Mouse (Mus musculus): Measurements from ENCODE around the gene Sun5.
A peak's percentile ranks its signal among the peaks of the same experiment; 100 is the strongest.

The Sun5 gene

GRCm38 (mm10) chr2:153809921-153810320 lies 61.0 kb downstream of the Sun5 start:
- DNase-seq (ENCODE audit: low spot score in 2 of 2) = no peak

GRCm38 (mm10) chr2:153808841-153809240 lies 62.0 kb downstream of the Sun5 start:
- DNase-seq (ENCODE audit: low spot score in 2 of 2) = no peak

DNA sequence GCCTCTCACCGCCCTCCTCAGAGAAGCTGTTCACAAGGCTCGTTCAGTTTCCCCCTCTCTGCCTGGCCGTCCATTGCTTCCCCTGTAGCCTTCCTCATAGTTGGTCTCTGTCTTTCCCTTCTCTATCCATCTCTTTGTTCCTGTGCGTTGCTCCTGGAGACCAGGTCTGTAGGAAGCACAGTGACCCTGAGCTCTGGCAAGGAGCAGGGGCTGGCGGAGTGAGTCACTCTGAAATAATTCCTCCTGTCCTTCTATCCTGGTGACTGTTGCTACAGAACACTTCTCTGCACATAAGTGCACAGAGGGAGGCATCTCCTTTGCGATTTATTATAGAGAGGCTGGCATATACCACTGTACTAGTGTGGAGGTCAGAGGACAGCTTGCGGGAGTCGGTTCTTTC lies 62.7 kb downstream of the Sun5 start:
- DNase-seq (ENCODE audit: low spot score in 2 of 2) = no peak

DNA sequence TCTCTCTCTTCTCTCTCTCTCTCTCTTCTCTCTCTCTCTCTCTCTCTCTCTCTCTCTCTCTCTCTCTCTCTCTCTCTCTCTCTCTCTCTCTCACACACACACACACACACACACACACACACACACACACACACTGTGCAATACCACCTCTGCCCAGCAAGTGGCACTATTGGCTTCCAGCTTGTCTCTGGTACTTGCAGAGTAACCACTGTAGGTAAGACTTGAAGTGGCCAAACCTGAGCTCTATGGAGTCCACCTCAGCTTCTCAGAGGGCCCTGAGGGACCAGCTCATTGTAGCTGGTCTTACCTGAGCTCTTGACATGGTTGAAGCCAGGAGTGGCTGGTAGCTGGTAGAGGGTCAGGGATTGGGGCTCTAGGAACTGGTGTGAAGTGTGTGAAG lies 63.4 kb downstream of the Sun5 start:
- DNase-seq (ENCODE audit: low spot score in 2 of 2) = peak; percentile 22 to 64

All from spleen, postnatal 10 days (tissue).